Mouse (Mus musculus) heart, embryonic 14.5 days (tissue): ENCODE data around the gene Arhgap18. TPM values are rescaled to one million over a fixed set of nuclear protein-coding genes. Genes with fewer than 3 reads are reported as not detected.

Experiments
- ATAC-seq: fragments of 200-750 bp; cut with Nextera tagmentation; 2 replicates; pipeline ENCODE4 v1.8.0; 2017; ENCODE audit warnings: low read depth, moderate TSS enrichment; ENCODE audit not compliant: insufficient number of reproducible peaks, insufficient read depth, low FRiP score
- H3K27ac ChIP-seq, 2 experiments: fragments of 200-500 bp in 1 of 2; fragments of 300-500 bp in 1 of 2; sonication (generic) in 1 of 2; replicated peaks in 1 of 2; 2 replicates each; pipeline ENCODE4 v1.5.1; 2012 to 2014; ENCODE audit warnings: low read depth in 2 of 2, low read length in 2 of 2, control low read depth in 1 of 2, mild to moderate bottlenecking in 1 of 2, mixed read lengths in 1 of 2; ENCODE audit not compliant: control insufficient read depth in 1 of 2, insufficient read depth in 1 of 2
- H3K27me3 ChIP-seq: fragments of 300-500 bp; sonication (generic); 2 replicates; pipeline ENCODE4 v1.6.1; 2014; ENCODE audit warnings: mild to moderate bottlenecking, low read length, control low read depth; ENCODE audit not compliant: control insufficient read depth, insufficient read depth
- H3K36me3 ChIP-seq: fragments of 300-500 bp; sonication (generic); 2 replicates; pipeline ENCODE4 v1.6.1; 2014; ENCODE audit warnings: mild to moderate bottlenecking, control low read depth, low read length, mixed read lengths; ENCODE audit not compliant: control insufficient read depth, insufficient read depth
- H3K4me1 ChIP-seq, 2 experiments: fragments of 200-500 bp in 1 of 2; fragments of 300-500 bp in 1 of 2; sonication (generic) in 1 of 2; 2 replicates each; pipeline ENCODE4 v1.6.1; 2012 to 2014; ENCODE audit warnings: low read length in 2 of 2, control low read depth in 1 of 2, mixed read lengths in 1 of 2; ENCODE audit not compliant: control insufficient read depth in 2 of 2, insufficient read depth in 2 of 2
- H3K4me2 ChIP-seq: fragments of 300-500 bp; sonication (generic); 2 replicates; pipeline ENCODE4 v1.6.1; 2014; ENCODE audit warnings: mild to moderate bottlenecking, low read length
- H3K4me3 ChIP-seq, 2 experiments: fragments of 200-500 bp in 1 of 2; fragments of 300-500 bp in 1 of 2; sonication (generic) in 1 of 2; 2 replicates each; pipeline ENCODE4 v1.5.1; 2012 to 2014; ENCODE audit warnings: low read length in 2 of 2, mild to moderate bottlenecking in 2 of 2, control low read depth in 1 of 2, low read depth in 1 of 2, moderate library complexity in 1 of 2; ENCODE audit not compliant: control insufficient read depth in 1 of 2, insufficient read depth in 1 of 2
- H3K9ac ChIP-seq: fragments of 300-500 bp; sonication (generic); 2 replicates; pipeline ENCODE4 v1.6.1; 2014; ENCODE audit warnings: mild to moderate bottlenecking, low read length
- H3K9me3 ChIP-seq: fragments of 300-500 bp; sonication (generic); 2 replicates; pipeline ENCODE4 v1.6.1; 2016; ENCODE audit warnings: low read length, control low read depth; ENCODE audit not compliant: control insufficient read depth
- WGBS: fragments of 180-500 bp; shearing (Covaris S2); extraction: QIAGEN DNeasy Blood & Tissue Kit; methylation state at CpG from one replicate; pipeline ENCODE4 v1.1.7; 2014; 5-methylcytosine and 5-hydroxymethylcytosine counted together
- polyA plus RNA-seq: library from polyadenylated mRNA; unstranded; fragments of >200 nt; fragmentation: Nextera tagmentation; extraction: Ambion mirVana; gene quantifications from 2 replicates; pipeline ENCODE4 v1.2.1, GENCODE M21; 2014

The Arhgap18 gene
- polyA plus RNA-seq, 1 experiment from 2014 or later = 44.9 TPM

GRCm38 (mm10) chr10:26752064-26752928 is 925 bp upstream of the Arhgap18 start:
- no peaks in the 10 kb centered on the region for H3K9me3 ChIP-seq
- ATAC-seq = no peak
- H3K27me3 ChIP-seq = no peaks in the 10 kb centered on the region
- H3K9ac ChIP-seq = no peak overlapping the region
- no peak overlapping the region for H3K27ac ChIP-seq
- H3K4me2 ChIP-seq = no peak overlapping the region
- no peaks in the 10 kb centered on the region for H3K36me3 ChIP-seq
- no peaks in the 10 kb centered on the region for H3K4me1 ChIP-seq
- 72% methylated on average over 16 of the region's 16 CpGs for WGBS
- H3K4me3 ChIP-seq = no peak overlapping the region

- Histone ChIP-seq H3K9ac (no peak overlapping the region), H3K27me3 (no peaks in the 10 kb centered on the region), H3K9me3 (no peaks in the 10 kb centered on the region), H3K4me3 (no peak overlapping the region), H3K4me2 (no peak overlapping the region), H3K27ac (no peak overlapping the region), H3K4me1 (no peaks in the 10 kb centered on the region), H3K36me3 (no peaks in the 10 kb centered on the region)
- 80% methylated on average over 6 of the region's 6 CpGs for WGBS
- ATAC-seq = no peak
Observed at GRCm38 (mm10) chr10:26754006-26754405, 785 bp downstream of the Arhgap18 start.

DNA sequence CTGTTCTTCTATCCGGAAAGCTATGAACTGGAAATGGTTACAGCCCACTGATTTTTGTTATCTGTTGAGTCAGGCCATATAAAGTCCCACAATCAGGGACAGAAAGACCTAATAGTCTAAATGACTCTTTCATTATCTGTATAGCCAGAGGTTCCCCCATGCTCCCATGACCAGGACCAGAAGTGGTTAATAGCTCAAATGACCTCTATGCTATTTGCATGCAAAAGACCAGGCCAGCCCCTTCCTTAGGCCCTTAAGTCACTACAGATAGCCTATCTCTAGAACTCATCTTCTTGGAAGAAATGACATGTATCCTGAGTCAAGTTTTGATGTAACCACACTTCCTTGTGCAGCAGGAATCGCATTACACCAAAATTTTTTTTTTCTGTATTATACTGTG is 4.0 kb downstream of the Arhgap18 start:
- Histone ChIP-seq H3K27ac (no peak overlapping the region), H3K9me3 (no peaks in the 10 kb centered on the region), H3K36me3 (no peaks in the 10 kb centered on the region), H3K27me3 (no peaks in the 10 kb centered on the region), H3K4me3 (no peak overlapping the region), H3K9ac (no peak overlapping the region), H3K4me1 (no peaks in the 10 kb centered on the region), H3K4me2 (no peak overlapping the region)
- ATAC-seq = no peak
- WGBS = 92% methylated on average over 2 of the region's 2 CpGs

DNA sequence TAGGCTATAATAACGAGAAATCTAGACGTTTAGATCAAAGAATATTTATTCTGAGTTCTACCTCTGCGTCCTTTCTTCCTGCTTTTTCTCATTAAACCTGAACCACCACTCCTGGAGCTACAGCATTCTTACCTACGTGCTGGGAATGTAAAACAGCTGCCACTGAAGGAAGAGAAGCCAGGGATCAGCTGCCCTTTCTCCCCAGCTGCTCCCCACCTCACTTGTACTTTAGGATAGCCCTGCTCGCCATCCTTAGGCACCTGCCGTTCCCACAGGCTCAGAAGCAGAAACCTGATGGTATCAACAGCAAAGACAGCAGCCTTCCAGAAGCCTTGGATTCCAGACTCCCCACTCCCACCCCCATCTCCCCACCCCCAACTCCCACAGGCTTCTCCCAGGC is 6.2 kb downstream of the Arhgap18 start:
- no peak for ATAC-seq
- H3K4me2 ChIP-seq = no peak overlapping the region
- H3K4me1 ChIP-seq = no peaks in the 10 kb centered on the region
- no peak overlapping the region for H3K4me3 ChIP-seq
- H3K36me3 ChIP-seq = no peaks in the 10 kb centered on the region
- no peak overlapping the region for H3K9ac ChIP-seq
- H3K9me3 ChIP-seq = no peaks in the 10 kb centered on the region
- H3K27ac ChIP-seq = no peak overlapping the region
- WGBS = 48% methylated on average over 6 of the region's 6 CpGs
- H3K27me3 ChIP-seq = no peaks in the 10 kb centered on the region

- Histone ChIP-seq H3K4me2 (no peak overlapping the region), H3K36me3 (no peaks in the 10 kb centered on the region), H3K27me3 (no peaks in the 10 kb centered on the region), H3K4me3 (no peak overlapping the region), H3K4me1 (no peaks in the 10 kb centered on the region), H3K9me3 (no peaks in the 10 kb centered on the region), H3K9ac (no peak overlapping the region), H3K27ac (no peak overlapping the region)
- WGBS = 72% methylated on average over 4 of the region's 4 CpGs
- no peak for ATAC-seq
Observed at GRCm38 (mm10) chr10:26761103-26761502, 7.9 kb downstream of the Arhgap18 start.

- no peaks in the 10 kb centered on the region for H3K4me1 ChIP-seq
- H3K36me3 ChIP-seq = no peaks in the 10 kb centered on the region
- no peaks in the 10 kb centered on the region for H3K9me3 ChIP-seq
- no peak overlapping the region for H3K4me2 ChIP-seq
- no peak overlapping the region for H3K27ac ChIP-seq
- no peak overlapping the region for H3K9ac ChIP-seq
- H3K27me3 ChIP-seq = no peaks in the 10 kb centered on the region
- 61% methylated on average over 9 of the region's 9 CpGs for WGBS
- H3K4me3 ChIP-seq = no peak overlapping the region
- no peak for ATAC-seq
Observed at GRCm38 (mm10) chr10:26761991-26762903, 9.0 kb downstream of the Arhgap18 start.

DNA sequence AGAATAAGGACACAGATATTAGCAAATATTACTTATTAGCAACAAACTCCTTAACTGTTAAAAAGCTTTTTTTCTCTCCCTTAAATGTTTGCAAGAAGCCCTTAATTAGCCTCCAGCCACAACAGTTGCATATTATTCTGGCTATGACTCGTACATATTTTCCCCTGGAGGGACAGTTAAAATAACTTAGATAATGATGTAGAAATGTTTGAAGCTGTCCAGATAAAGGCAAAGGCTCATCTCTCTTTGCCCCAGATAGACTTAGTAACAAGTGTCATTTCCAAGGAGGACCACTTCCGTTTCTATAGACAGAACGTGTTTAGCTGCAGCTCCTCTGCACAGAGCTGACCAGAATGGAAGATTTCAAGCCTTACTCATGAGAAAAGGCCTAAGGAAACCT is 14.0 kb downstream of the Arhgap18 start:
- H3K4me3 ChIP-seq = no peak overlapping the region
- H3K9me3 ChIP-seq = no peaks in the 10 kb centered on the region
- H3K4me1 ChIP-seq = peaks cover 0 to 7% of the 10 kb centered on the region in 2 experiments; a peak in 1 of 4 replicates
- H3K9ac ChIP-seq = no peak overlapping the region
- 0 out of 4 replicates have a peak overlapping the region, but pooled peaks of 1 of the 2 experiments have one; percentile 19 for H3K27ac ChIP-seq
- no peaks in the 10 kb centered on the region for H3K27me3 ChIP-seq
- no peak overlapping the region for H3K4me2 ChIP-seq
- ATAC-seq = no peak
- no peaks in the 10 kb centered on the region for H3K36me3 ChIP-seq
- 39% methylated on average over 3 of the region's 3 CpGs for WGBS
